Mouse (Mus musculus) kidney, postnatal 0 days (tissue): Measurements from ENCODE around the gene C130074G19Rik. TPM values are rescaled to one million over a fixed set of nuclear protein-coding genes. Genes with fewer than 3 reads are reported as not detected.

Source experiments
- ATAC-seq: fragments of 200-750 bp; cut with Nextera tagmentation; replicated peaks from 2 replicates; pipeline ENCODE4 v1.8.0; 2017; ENCODE audit warnings: low read depth, moderate number of reproducible peaks, moderate TSS enrichment, moderate library complexity; ENCODE audit not compliant: low FRiP score
- DNase-seq: peaks from one replicate; pipeline ENCODE4 v3.0.0-alpha.2; 2016; ENCODE audit warnings: low spot score
- H3K27ac ChIP-seq: fragments of 300-500 bp; sonication (generic); 2 replicates; pipeline ENCODE4 v1.5.1; 2014; ENCODE audit warnings: mild to moderate bottlenecking
- H3K27me3 ChIP-seq: fragments of 300-500 bp; sonication (generic); 2 replicates; pipeline ENCODE4 v1.6.1; 2014; ENCODE audit warnings: low read length, mixed read lengths; ENCODE audit not compliant: insufficient read depth
- H3K36me3 ChIP-seq: fragments of 300-500 bp; sonication (generic); 2 replicates; pipeline ENCODE4 v1.6.1; 2014; ENCODE audit warnings: low read length, mixed read lengths; ENCODE audit not compliant: insufficient read depth
- H3K4me1 ChIP-seq: fragments of 300-500 bp; sonication (generic); replicated peaks from 2 replicates; pipeline ENCODE4 v1.6.1; 2014; ENCODE audit warnings: antibody characterized with exemption, low read length, mixed read lengths; ENCODE audit not compliant: insufficient read depth
- H3K4me2 ChIP-seq: fragments of 300-500 bp; sonication (generic); 2 replicates; pipeline ENCODE4 v1.6.1; 2014; ENCODE audit warnings: mild to moderate bottlenecking, low read length, moderate library complexity, mixed read lengths
- H3K4me3 ChIP-seq: fragments of 300-500 bp; sonication (generic); replicated peaks from 2 replicates; pipeline ENCODE4 v1.5.1; 2014; ENCODE audit warnings: low read depth, low read length
- H3K9ac ChIP-seq: fragments of 300-500 bp; sonication (generic); 2 replicates; pipeline ENCODE4 v1.6.1; 2014; ENCODE audit warnings: low read depth, low read length
- H3K9me3 ChIP-seq: fragments of 300-500 bp; sonication (generic); replicated peaks from 2 replicates; pipeline ENCODE4 v1.6.1; 2016; ENCODE audit warnings: low read length, inconsistent platforms, mixed read lengths
- CTCF ChIP-seq: IDR thresholded peaks from 2 replicates; pipeline ENCODE4 v1.5.1; 2016; ENCODE audit warnings: antibody characterized with exemption, low read depth, mild to moderate bottlenecking, moderate library complexity
- WGBS: fragments of 180-500 bp; shearing (Covaris S2); extraction: QIAGEN DNeasy Blood & Tissue Kit; methylation state at CpG from one replicate; pipeline ENCODE4 v1.1.7; 2014; 5-methylcytosine and 5-hydroxymethylcytosine counted together
- polyA plus RNA-seq: library from polyadenylated mRNA; unstranded; fragments of >200 nt; fragmentation: Nextera tagmentation; extraction: Ambion mirVana; gene quantifications from 2 replicates; pipeline ENCODE4 v1.2.1, GENCODE M21; 2015

Gene C130074G19Rik
- polyA plus RNA-seq, 1 experiment from 2014 or later: 7.4 TPM

GRCm38 (mm10) chr1:184870646-184871385, 12.2 kb downstream of the C130074G19Rik start:
- Histone ChIP-seq H3K27ac (peak overlapping the region; percentile 63), H3K4me2 (no peak overlapping the region), H3K4me1 (peaks cover 12% of the 10 kb centered on the region), H3K27me3 (no peaks in the 10 kb centered on the region), H3K9me3 (no peaks in the 10 kb centered on the region), H3K4me3 (no peak overlapping the region), H3K9ac (no peak overlapping the region), H3K36me3 (0 out of 2 replicates have a peak, but pooled peaks cover 4% of the 10 kb centered on the region)
- DNase-seq: no peak
- 70% methylated on average over 11 of the region's 11 CpGs for WGBS
- no peak for TF ChIP-seq CTCF
- 0 out of 2 replicates have a peak, but pooled peaks have one; percentile 11 for ATAC-seq

GRCm38 (mm10) chr1:184869939-184870565, 13.0 kb downstream of the C130074G19Rik start:
- H3K4me1 ChIP-seq: peaks cover 12% of the 10 kb centered on the region
- 0 out of 2 replicates have a peak, but pooled peaks cover 4% of the 10 kb centered on the region for H3K36me3 ChIP-seq
- H3K4me3 ChIP-seq: no peak overlapping the region
- H3K9me3 ChIP-seq: no peaks in the 10 kb centered on the region
- ATAC-seq (no peak), DNase-seq (no peak)
- no peaks in the 10 kb centered on the region for H3K27me3 ChIP-seq
- H3K9ac ChIP-seq: no peak overlapping the region
- TF ChIP-seq CTCF: no peak
- 66% methylated on average over 4 of the region's 4 CpGs for WGBS
- peak overlapping the region; percentile 83 for H3K27ac ChIP-seq
- H3K4me2 ChIP-seq: no peak overlapping the region

- TF ChIP-seq CTCF: no peak
- no peak for ATAC-seq
- H3K4me1 ChIP-seq: peaks cover 16% of the 10 kb centered on the region
- H3K9me3 ChIP-seq: no peaks in the 10 kb centered on the region
- WGBS: 84% methylated on average over 3 of the region's 3 CpGs
- no peak for DNase-seq
- no peak overlapping the region for H3K4me2 ChIP-seq
- no peaks in the 10 kb centered on the region for H3K27me3 ChIP-seq
- no peaks in the 10 kb centered on the region for H3K36me3 ChIP-seq
- H3K27ac ChIP-seq: no peak overlapping the region
- no peak overlapping the region for H3K9ac ChIP-seq
- H3K4me3 ChIP-seq: no peak overlapping the region
Measured at GRCm38 (mm10) chr1:184867640-184868120, 15.3 kb downstream of the C130074G19Rik start.

GRCm38 (mm10) chr1:184864381-184864801, 18.6 kb downstream of the C130074G19Rik start:
- Histone ChIP-seq H3K36me3 (no peaks in the 10 kb centered on the region), H3K4me1 (0 out of 2 replicates have a peak, but pooled peaks cover 4% of the 10 kb centered on the region), H3K9me3 (no peaks in the 10 kb centered on the region), H3K27me3 (no peaks in the 10 kb centered on the region), H3K9ac (no peak overlapping the region), H3K4me2 (no peak overlapping the region), H3K27ac (peak overlapping the region; percentile 60), H3K4me3 (no peak overlapping the region)
- DNase-seq (no peak), ATAC-seq (no peak)
- no peak for TF ChIP-seq CTCF
- WGBS: 27% methylated on average over 7 of the region's 7 CpGs

GRCm38 (mm10) chr1:184862636-184863035, 20.4 kb downstream of the C130074G19Rik start:
- WGBS: 90% methylated on average over 6 of the region's 6 CpGs
- Histone ChIP-seq H3K4me2 (no peak overlapping the region), H3K4me1 (0 out of 2 replicates have a peak, but pooled peaks cover 4% of the 10 kb centered on the region), H3K9ac (no peak overlapping the region), H3K9me3 (no peaks in the 10 kb centered on the region), H3K27ac (no peak overlapping the region), H3K4me3 (no peak overlapping the region), H3K36me3 (no peaks in the 10 kb centered on the region), H3K27me3 (no peaks in the 10 kb centered on the region)
- no peak for ATAC-seq
- TF ChIP-seq CTCF: no peak
- no peak for DNase-seq

GRCm38 (mm10) chr1:184861551-184861950, 21.5 kb downstream of the C130074G19Rik start:
- 0 out of 2 replicates have a peak, but pooled peaks cover 4% of the 10 kb centered on the region for H3K4me1 ChIP-seq
- H3K4me2 ChIP-seq: no peak overlapping the region
- DNase-seq: no peak
- H3K27me3 ChIP-seq: no peaks in the 10 kb centered on the region
- H3K36me3 ChIP-seq: no peaks in the 10 kb centered on the region
- no peaks in the 10 kb centered on the region for H3K9me3 ChIP-seq
- H3K27ac ChIP-seq: no peak overlapping the region
- no peak overlapping the region for H3K4me3 ChIP-seq
- no peak for TF ChIP-seq CTCF
- no peak overlapping the region for H3K9ac ChIP-seq
- 61% methylated on average over 2 of the region's 2 CpGs for WGBS
- ATAC-seq: peak; percentile 55; the same call in 1 of the 2 replicates
